In genomic region chr2:18937611-18938010, GRCm38 (mm10) we compare ENCODE assay signal across 9 mouse cellular contexts.
A peak's percentile ranks its signal among the peaks of the same experiment; 100 is the strongest.
DNase-seq lines count a peak whose midpoint lies in the region; ATAC-seq and TF ChIP-seq lines count a peak whose summit lies in the region.
"Had no signal": no experiment of that assay in that cellular context is flagged by ENCODE, and none has a peak within 500 bp of the region (broad histone marks: within the 10 kb centered on the region; RNA-seq: fewer than 3 reads in every experiment).

No protein-coding gene starts in this region.

- peak overlapping the region; percentile 72 for H3K27ac ChIP-seq in kidney, embryonic 15.5 days
- H3K27ac ChIP-seq: limb, embryonic 15.5 days had no signal

- no peaks in the 10 kb centered on the region for H3K36me3 ChIP-seq in kidney, embryonic 15.5 days
- peaks cover 42% of the 10 kb centered on the region for H3K36me3 ChIP-seq in G1E (replicated peaks)
- H3K36me3 ChIP-seq: limb, embryonic 15.5 days had no signal

- H3K27me3 ChIP-seq in kidney, embryonic 15.5 days, result no peaks in the 10 kb centered on the region
- no peaks in the 10 kb centered on the region for H3K27me3 ChIP-seq in G1E (ENCODE audit: insufficient read depth, low read length)

- 0 out of 2 replicates have a peak, but pooled peaks have one; percentile 19 for ATAC-seq in kidney, embryonic 15.5 days (replicated peaks; ENCODE audit: low FRiP score)
- peak; percentile 19 for ATAC-seq in G1E (ENCODE audit: extremely low read depth, insufficient number of reproducible peaks, low FRiP score, poor library complexity, severe bottlenecking)
- peak; percentile 21 to 28; a peak in 1 of 4 replicates for ATAC-seq in hematopoietic stem cell, adult 5-6 weeks (replicated peaks in 1 of 2; ENCODE audit: insufficient read depth in 1 of 2, low FRiP score in 2 of 2, low TSS enrichment in 1 of 2, low read depth in 1 of 2, poor library complexity in 2 of 2, severe bottlenecking in 2 of 2)
- ATAC-seq in megakaryocyte progenitor cell, adult 5-6 weeks (replicated peaks; ENCODE audit: poor library complexity), result peak; percentile 40

- H3K4me2 ChIP-seq in kidney, embryonic 15.5 days, result no peak overlapping the region
- H3K4me2 ChIP-seq: limb, embryonic 15.5 days had no signal

- WGBS in kidney, embryonic 15.5 days, result 46% methylated on average over 2 of the region's 2 CpGs

- peaks cover 50% of the 10 kb centered on the region for H3K4me1 ChIP-seq in kidney, embryonic 15.5 days
- H3K4me1 ChIP-seq in G1E (ENCODE audit: insufficient read depth, low read depth, low read length), result peaks cover 93% of the 10 kb centered on the region

- DNase-seq in kidney, postnatal 36 days, result no peak
- DNase-seq in G1E (ENCODE audit: low spot score), result no peak
- DNase-seq in adrenal gland, adult 18-20 months (ENCODE audit: low spot score in 2 of 2), result no peak
- no peak for DNase-seq in spleen, postnatal 10 days (ENCODE audit: low spot score in 2 of 2)
- no peak for DNase-seq in cerebellum, adult 9-11 months

- H3K9ac ChIP-seq in kidney, embryonic 15.5 days, result no peak overlapping the region
- H3K9ac ChIP-seq: limb, embryonic 15.5 days had no signal

- no peaks in the 10 kb centered on the region for H3K9me3 ChIP-seq in kidney, embryonic 15.5 days (replicated peaks)
- no peaks in the 10 kb centered on the region for H3K9me3 ChIP-seq in G1E (replicated peaks)
- H3K9me3 ChIP-seq: limb, embryonic 15.5 days had no signal

- H3K4me3 ChIP-seq in kidney, embryonic 15.5 days (replicated peaks), result no peak overlapping the region
- peak overlapping the region; percentile 56; the same call in 1 of the 2 replicates for H3K4me3 ChIP-seq in G1E (ENCODE audit: low read depth, low read length)
- H3K4me3 ChIP-seq: limb, embryonic 15.5 days had no signal

- no peak for TF ChIP-seq CTCF in G1E (IDR thresholded peaks at IDR 0.05; ENCODE audit: low read depth, low read length)
